Mouse (Mus musculus) bone marrow, adult 2 months (tissue): ENCODE results near the gene Slc25a25. TPM values are rescaled to one million over a fixed set of nuclear protein-coding genes. Genes with fewer than 3 reads are reported as not detected.
"Not testable (repeated sequence)": the region's sequence is repeated elsewhere in the genome, so short reads cannot be mapped to it uniquely, and the experiment has no call there.

Experiments used
- H3K27ac ChIP-seq: fragments of 200-500 bp; 2 replicates; pipeline ENCODE4 v1.5.1; 2012; ENCODE audit warnings: low read depth, mild to moderate bottlenecking, control low read depth, inconsistent platforms, low read length; ENCODE audit not compliant: control insufficient read depth, poor library complexity, insufficient read depth
- H3K4me1 ChIP-seq: fragments of 200-500 bp; 2 replicates; pipeline ENCODE4 v1.6.1; 2011; ENCODE audit warnings: low read length; ENCODE audit not compliant: control insufficient read depth, insufficient read depth
- H3K4me3 ChIP-seq: fragments of 200-500 bp; replicated peaks from 2 replicates; pipeline ENCODE3; 2011; ENCODE audit warnings: mild to moderate bottlenecking, low read depth, low read length, control low read depth; ENCODE audit not compliant: control insufficient read depth
- CTCF ChIP-seq: fragments of 200-500 bp; IDR thresholded peaks from 2 replicates; pipeline ENCODE4 v1.5.1; 2011; ENCODE audit warnings: low read length, control low read depth; ENCODE audit not compliant: control insufficient read depth, insufficient read depth
- POLR2A ChIP-seq: fragments of 200-500 bp; IDR thresholded peaks from 2 replicates; pipeline ENCODE4 v1.6.1; 2011; ENCODE audit warnings: low read depth, mild to moderate bottlenecking, control low read depth, low read length, borderline replicate concordance; ENCODE audit not compliant: control insufficient read depth
- WGBS: fragments of 180-500 bp; shearing (Covaris S2); methylation state at CpG from one replicate; pipeline ENCODE4 v1.1.7; 2018; 5-methylcytosine and 5-hydroxymethylcytosine counted together
- polyA plus RNA-seq: library from polyadenylated mRNA; stranded (reverse); fragments of >200 nt; gene quantifications from 2 replicates; pipeline ENCODE4 v1.2.4, GENCODE M21; 2011; ENCODE audit warnings: low replicate concordance; ENCODE audit not compliant: missing spikeins, insufficient read depth, insufficient read length

Slc25a25 gene
- polyA plus RNA-seq, result 7.3 and 10.6 TPM in 2 replicates

GRCm38 (mm10) chr2:32450881-32451844 lies at the start of gene Slc25a25:
Gene Slc25a25 (minus strand): TSS chr2:32451445.
- Histone ChIP-seq H3K27ac (peak within 1 kb of the TSS; percentile 84), H3K4me1 (peaks cover 4% of the 10 kb centered on the region), H3K4me3 (peak within 1 kb of the TSS; percentile 78)
- TF ChIP-seq POLR2A (peak; percentile 72; the same call in 1 of the 2 replicates), CTCF (no peak)
- under 1% methylated on average over 103 of the region's 103 CpGs for WGBS

GRCm38 (mm10) chr2:32500461-32500860 lies 49.2 kb upstream of the Slc25a25 start:
- H3K4me1 ChIP-seq, result no peaks in the 10 kb centered on the region; the same call in 1 of the 2 replicates
- whole genome bisulfite sequencing, result 79% methylated on average over 5 of the region's 5 CpGs
- H3K27ac ChIP-seq, result no peak overlapping the region

GRCm38 (mm10) chr2:32499365-32499764 lies 48.1 kb upstream of the Slc25a25 start:
- Histone ChIP-seq H3K4me1 (peaks cover 5% of the 10 kb centered on the region; the same call in 1 of the 2 replicates), H3K27ac (no peak overlapping the region)
- 52% methylated on average over 4 of the region's 4 CpGs for WGBS

More at GRCm38 (mm10) chr2:32500461-32500860, 49.2 kb upstream of the Slc25a25 start:
- TF ChIP-seq POLR2A (no peak), CTCF (no peak)
- no peak overlapping the region for H3K4me3 ChIP-seq

GRCm38 (mm10) chr2:32496190-32496589 lies 44.9 kb upstream of the Slc25a25 start:
- TF ChIP-seq CTCF (no peak), POLR2A (no peak)
- Histone ChIP-seq H3K4me3 (no peak overlapping the region), H3K4me1 (peaks cover 8% of the 10 kb centered on the region; the same call in 1 of the 2 replicates), H3K27ac (peak overlapping the region; percentile 6; the same call in 1 of the 2 replicates)
- 2% methylated on average over 5 of the region's 5 CpGs for WGBS

More at GRCm38 (mm10) chr2:32499365-32499764, 48.1 kb upstream of the Slc25a25 start:
- H3K4me3 ChIP-seq, result no peak overlapping the region
- TF ChIP-seq POLR2A (no peak), CTCF (no peak)

GRCm38 (mm10) chr2:32495185-32495726 lies 44.0 kb upstream of the Slc25a25 start:
- Histone ChIP-seq H3K27ac (peak overlapping the region; percentile 71), H3K4me3 (peak overlapping the region; percentile 23), H3K4me1 (peaks cover 8% of the 10 kb centered on the region; the same call in 1 of the 2 replicates)
- 2% methylated on average over 20 of the region's 20 CpGs for WGBS
- TF ChIP-seq CTCF, result no peak
- 0 out of 2 replicates have a peak, but pooled peaks have one; percentile 13 for TF ChIP-seq POLR2A

GRCm38 (mm10) chr2:32494522-32494921 lies 43.3 kb upstream of the Slc25a25 start:
- peak overlapping the region; percentile 71 for H3K27ac ChIP-seq
- H3K4me1 ChIP-seq, result peaks cover 8% of the 10 kb centered on the region; the same call in 1 of the 2 replicates
- WGBS, result 10% methylated on average over 2 of the region's 2 CpGs
- H3K4me3 ChIP-seq, result no peak overlapping the region
- TF ChIP-seq POLR2A, result no peak

GRCm38 (mm10) chr2:32493301-32493701 lies 42.1 kb upstream of the Slc25a25 start:
- 4% methylated on average over 12 of the region's 12 CpGs for WGBS
- H3K4me3 ChIP-seq, result peak overlapping the region; percentile 24
- H3K27ac ChIP-seq, result peak overlapping the region; percentile 45
- peaks cover 8% of the 10 kb centered on the region; the same call in 1 of the 2 replicates for H3K4me1 ChIP-seq
- TF ChIP-seq CTCF (no peak), POLR2A (0 out of 2 replicates have a peak, but pooled peaks have one; percentile 24)

- peak overlapping the region; percentile 12; the same call in 1 of the 2 replicates for H3K27ac ChIP-seq
- WGBS, result 56% methylated on average over 2 of the region's 2 CpGs
- peaks cover 8% of the 10 kb centered on the region; the same call in 1 of the 2 replicates for H3K4me1 ChIP-seq
- TF ChIP-seq CTCF (no peak), POLR2A (no peak)
- no peak overlapping the region for H3K4me3 ChIP-seq
Observed at GRCm38 (mm10) chr2:32492661-32493060, 41.4 kb upstream of the Slc25a25 start.

- not testable (repeated sequence) for H3K4me3 ChIP-seq, H3K4me1 ChIP-seq, H3K27ac ChIP-seq
Observed at GRCm38 (mm10) chr2:32490730-32491129, 39.5 kb upstream of the Slc25a25 start.
